ENCODE assay signal across 11 mouse cellular contexts in the genomic region with DNA sequence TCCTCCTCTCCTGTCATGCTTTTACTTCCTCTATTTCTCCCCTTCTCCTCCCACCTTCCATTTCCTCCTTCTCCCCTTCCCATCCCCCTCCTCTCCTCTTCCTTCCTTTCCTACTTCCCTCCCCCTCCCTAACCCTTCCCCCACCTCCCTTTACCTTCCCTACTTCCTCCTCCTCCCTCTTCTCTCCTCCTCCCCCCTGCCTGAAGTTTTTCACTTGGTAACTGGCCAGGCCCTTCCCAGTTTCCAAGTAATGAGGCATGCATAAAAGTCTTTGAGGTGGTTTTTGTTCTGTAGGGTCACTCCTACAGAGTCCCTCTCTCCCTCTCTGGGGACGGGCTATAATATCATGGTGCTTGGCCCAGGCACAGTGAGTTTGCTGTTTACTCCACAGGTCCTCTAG. TPM values are rescaled to one million over a fixed set of nuclear protein-coding genes. Genes with fewer than 3 reads are reported as not detected.
DNase-seq lines count a peak whose midpoint lies in the region; ATAC-seq and TF ChIP-seq lines count a peak whose summit lies in the region.
"Had no signal": no experiment of that assay in that cellular context is flagged by ENCODE, and none has a peak within 500 bp of the region (broad histone marks: within the 10 kb centered on the region; RNA-seq: fewer than 3 reads in every experiment).

No protein-coding gene starts in this region.

- no peak for DNase-seq in heart, adult 2 months
- DNase-seq in heart, adult 9 months (ENCODE audit: low spot score in 2 of 2), result no peak
- peak; percentile 60 for DNase-seq in kidney, postnatal 0 days (ENCODE audit: low spot score)
- peak; percentile 41 for DNase-seq in lung, postnatal 14 days
- no peak for DNase-seq in right cerebral cortex, postnatal 10 days (ENCODE audit: low spot score in 2 of 2)
- no peak for DNase-seq in right cerebral cortex, postnatal 25 days
- no peak for DNase-seq in frontal cortex, adult 2 months (ENCODE audit: extremely low spot score in 1 of 2, low spot score in 1 of 2)
- DNase-seq: cerebellum, postnatal 14 days had no signal

- no peaks in the 10 kb centered on the region for H3K36me3 ChIP-seq in heart, adult 2 months (ENCODE audit: control insufficient read depth, insufficient read depth, low read length)
- H3K36me3 ChIP-seq in kidney, postnatal 0 days (ENCODE audit: insufficient read depth, low read length), result no peaks in the 10 kb centered on the region

- H3K27ac ChIP-seq in heart, adult 2 months, result peak overlapping the region; percentile 88
- peak overlapping the region; percentile 79 for H3K27ac ChIP-seq in kidney, postnatal 0 days
- H3K27ac ChIP-seq: forebrain, embryonic 13.5 days; liver, embryonic 14.5 days had no signal

- H3K4me1 ChIP-seq in heart, adult 2 months (ENCODE audit: control insufficient read depth, insufficient read depth, low read length), result peaks cover 28% of the 10 kb centered on the region
- peaks cover 17% of the 10 kb centered on the region for H3K4me1 ChIP-seq in kidney, postnatal 0 days (replicated peaks; ENCODE audit: insufficient read depth, low read length)

- TF ChIP-seq EP300 in heart, adult 2 months (IDR thresholded peaks at IDR 0.05; ENCODE audit: insufficient read depth, low read depth, low read length), result no peak

- no peak overlapping the region for H3K4me3 ChIP-seq in heart, adult 2 months
- H3K4me3 ChIP-seq in kidney, postnatal 0 days (replicated peaks; ENCODE audit: low read depth, low read length), result no peak overlapping the region
- H3K4me3 ChIP-seq: forebrain, embryonic 13.5 days had no signal

- WGBS in heart, adult 2 months, result 5% methylated on average over 1 of the region's 1 CpGs
- 0% methylated on average over 1 of the region's 1 CpGs for WGBS in kidney, postnatal 0 days

- peak; percentile 7; the same call in 1 of the 2 replicates for ATAC-seq in common myeloid progenitor, adult 5-6 weeks (replicated peaks; ENCODE audit: low read depth, poor library complexity, severe bottlenecking)
- ATAC-seq in kidney, postnatal 0 days (replicated peaks; ENCODE audit: low FRiP score, low read depth), result no peak; the same call in 1 of the 2 replicates
- ATAC-seq: forebrain, embryonic 13.5 days had no signal

- intact Hi-C loops in heart, adult 2 months (cut with DNase I), result loop anchor here (2.0 kb wide), 1 partner anchor 17 kb away; no protein-coding TSS in a partner anchor

- no peaks in the 10 kb centered on the region for H3K9me3 ChIP-seq in kidney, postnatal 0 days (replicated peaks; ENCODE audit: low read length)

- H3K9ac ChIP-seq in heart, adult 2 months (ENCODE audit: low read depth, low read length), result no peak overlapping the region
- no peak overlapping the region for H3K9ac ChIP-seq in kidney, postnatal 0 days (ENCODE audit: low read depth, low read length)
- H3K9ac ChIP-seq: forebrain, embryonic 13.5 days; liver, embryonic 14.5 days had no signal

- no peaks in the 10 kb centered on the region; the same call in 1 of the 2 replicates for H3K79me2 ChIP-seq in heart, adult 2 months (replicated peaks; ENCODE audit: control insufficient read depth, insufficient read depth, low read length)

- no peak for TF ChIP-seq POLR2A in heart, adult 2 months (IDR thresholded peaks at IDR 0.05; ENCODE audit: insufficient read depth, low read depth, low read length)

- no peaks in the 10 kb centered on the region for H3K27me3 ChIP-seq in heart, adult 2 months (ENCODE audit: control insufficient read depth, insufficient read depth, low read length)
- no peaks in the 10 kb centered on the region for H3K27me3 ChIP-seq in kidney, postnatal 0 days (ENCODE audit: insufficient read depth, low read length)
- H3K27me3 ChIP-seq: forebrain, embryonic 13.5 days had no signal

- no peak overlapping the region for H3K4me2 ChIP-seq in kidney, postnatal 0 days (ENCODE audit: low read length)
- H3K4me2 ChIP-seq: forebrain, embryonic 13.5 days had no signal

- no peak for TF ChIP-seq CTCF in heart, adult 2 months (IDR thresholded peaks at IDR 0.05)
- no peak for TF ChIP-seq CTCF in kidney, postnatal 0 days (IDR thresholded peaks at IDR 0.05; ENCODE audit: low read depth)

RNA-seq across cellular contexts. Expression of a gene that starts 13.2 kb away (rescaled TPM):
- 10 to 100 TPM; 32.4 to 34.2 TPM for total RNA-seq in heart, adult 2 months (2021)
- polyA plus RNA-seq in heart, adult 2 months (2012; rRNA removed), result 42.0 and 48.1 TPM in 2 replicates
- not detected in 2 replicates for total RNA-seq in common myeloid progenitor, adult 5-6 weeks (2017)
- 12.6 and 13.4 TPM in 2 replicates for polyA plus RNA-seq in kidney, postnatal 0 days (2015; fragmentation: Nextera tagmentation; extraction: Ambion mirVana)
- polyA plus RNA-seq in frontal cortex, adult 2 months (2012; rRNA removed), result 0.74 and 1.4 TPM in 2 replicates

RNA-seq across cellular contexts. Expression of a gene that starts 25.0 kb away (rescaled TPM):
- not detected for total RNA-seq in heart, adult 2 months (2021)
- 0.06 and 0.08 TPM in 2 replicates for polyA plus RNA-seq in heart, adult 2 months (2012; rRNA removed)
- total RNA-seq in common myeloid progenitor, adult 5-6 weeks (2017), result not detected in 2 replicates
- 3.4 and 3.9 TPM in 2 replicates for polyA plus RNA-seq in kidney, postnatal 0 days (2015; fragmentation: Nextera tagmentation; extraction: Ambion mirVana)
- polyA plus RNA-seq in frontal cortex, adult 2 months (2012; rRNA removed), result 0.04 and 0.13 TPM in 2 replicates

RNA-seq across cellular contexts. Expression of a gene that starts 50.4 kb away (rescaled TPM):
- total RNA-seq in heart, adult 2 months (2021), result 10 to 100 TPM; 13.6 to 14.8 TPM
- polyA plus RNA-seq in heart, adult 2 months (2012; rRNA removed), result 33.2 and 36.9 TPM in 2 replicates
- total RNA-seq in common myeloid progenitor, adult 5-6 weeks (2017), result 25.3 and 25.5 TPM in 2 replicates
- 69.1 and 72.3 TPM in 2 replicates for polyA plus RNA-seq in kidney, postnatal 0 days (2015; fragmentation: Nextera tagmentation; extraction: Ambion mirVana)
- polyA plus RNA-seq in frontal cortex, adult 2 months (2012; rRNA removed), result 68.2 and 74.2 TPM in 2 replicates

Comparison
In these comparisons a context has a peak if more than half of its experiments do, and no peak if none do; other contexts are left out.
1. DNase-seq: peak in kidney, postnatal 0 days (single experiment) and lung, postnatal 14 days (single experiment); none in heart, adult 2 months (0 of 2), heart, adult 9 months (0 of 2), right cerebral cortex, postnatal 10 days (0 of 2), right cerebral cortex, postnatal 25 days (single experiment) and frontal cortex, adult 2 months (0 of 2).